Mouse (Mus musculus) ovary, postnatal 36 days (tissue): ENCODE data around the gene Cmah.

Experiments used
- DNase-seq: peaks from one replicate; pipeline ENCODE4 v3.0.0; 2022; ENCODE audit warnings: low spot score, mixed read lengths

Cmah gene

DNA sequence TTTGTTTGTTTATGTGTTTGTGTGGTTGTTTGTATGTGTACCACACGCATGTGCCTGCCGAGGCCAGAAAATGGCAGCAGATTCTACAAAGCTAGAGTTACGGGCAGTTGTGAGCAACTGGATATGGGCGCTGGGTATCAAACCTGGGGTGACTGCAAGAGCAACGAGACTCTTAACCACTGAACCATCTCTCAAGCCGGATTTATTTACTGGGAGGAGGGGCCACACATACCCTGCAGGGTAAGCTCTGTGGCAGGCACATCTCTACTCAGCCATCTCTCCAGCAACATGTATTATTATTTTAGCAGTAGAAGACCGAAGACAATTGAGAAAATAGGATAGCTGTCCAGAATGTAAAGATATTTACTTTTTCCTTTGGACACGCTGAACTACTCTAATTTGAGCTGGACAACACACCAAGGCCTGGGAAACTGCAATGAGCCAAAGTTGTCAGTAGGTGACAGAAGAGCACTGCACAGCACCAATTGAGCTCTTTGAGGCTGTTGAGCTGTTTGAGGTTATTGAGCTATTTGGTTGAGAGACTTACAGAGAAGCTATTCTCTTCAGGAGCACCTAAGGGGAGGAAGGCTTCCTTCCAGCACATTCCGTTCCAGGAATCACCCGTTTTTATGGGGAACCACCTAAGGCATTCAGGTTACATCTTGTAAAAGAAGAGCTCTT, 154.6 kb downstream of the Cmah start:
- DNase-seq = no peak

DNA sequence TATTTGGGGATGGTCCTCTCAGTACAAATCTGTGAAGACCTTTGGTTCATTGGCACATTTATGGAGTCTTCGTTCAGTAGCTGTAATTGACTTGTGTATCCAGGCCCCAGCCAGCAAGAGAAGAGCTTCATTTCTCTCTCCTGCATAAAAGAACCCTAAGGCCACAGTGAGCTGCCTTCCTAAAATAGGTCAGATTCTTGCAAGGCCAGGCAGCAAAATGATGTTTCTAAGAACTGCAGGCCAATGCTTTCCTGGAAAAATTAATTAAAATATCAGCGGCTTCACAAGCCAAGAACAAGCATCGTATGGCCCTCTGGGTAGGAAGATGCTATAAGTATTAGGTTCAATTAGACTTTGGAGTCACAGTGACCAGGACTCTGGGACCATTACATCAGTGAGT, 156.5 kb downstream of the Cmah start:
- DNase-seq = no peak

DNA sequence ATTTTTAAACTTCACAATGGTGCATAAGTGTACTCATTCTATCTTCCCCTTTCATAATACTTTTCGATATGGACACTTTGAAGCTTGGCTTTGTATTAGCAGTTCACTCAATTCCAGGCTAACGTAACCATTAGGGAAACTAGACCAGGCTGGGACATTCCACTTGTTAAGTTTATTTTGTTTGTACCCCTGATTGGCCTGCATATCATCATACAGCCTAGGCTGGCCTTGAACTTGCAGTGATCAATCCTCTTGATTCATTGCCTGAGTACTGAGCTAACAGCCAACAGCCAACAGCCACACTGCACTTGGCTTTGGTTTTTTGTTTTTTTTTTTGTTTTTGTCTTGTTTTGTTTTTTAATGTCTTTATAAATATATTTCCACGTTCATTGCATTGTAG, 157.6 kb downstream of the Cmah start:
- DNase-seq = no peak

DNA sequence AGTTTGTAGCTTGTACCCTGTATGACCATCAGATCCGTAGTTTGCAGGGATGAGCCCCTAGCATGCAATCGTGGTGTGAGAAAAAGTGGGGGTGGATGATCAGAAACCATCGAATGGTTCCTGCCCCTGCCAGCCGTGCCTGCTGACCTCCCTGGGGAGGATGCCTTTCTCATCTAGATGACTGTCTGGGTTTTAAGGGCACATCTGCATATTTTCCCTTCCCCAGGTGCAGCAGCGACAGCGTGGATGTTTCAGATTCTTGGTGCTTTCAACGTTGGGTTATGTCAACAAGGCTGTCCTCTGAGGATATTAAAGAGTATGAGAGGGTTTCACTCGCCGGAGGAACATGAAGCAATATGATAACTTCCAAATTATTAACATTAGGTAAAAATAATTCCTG, 158.8 kb downstream of the Cmah start:
- no peak for DNase-seq

DNA sequence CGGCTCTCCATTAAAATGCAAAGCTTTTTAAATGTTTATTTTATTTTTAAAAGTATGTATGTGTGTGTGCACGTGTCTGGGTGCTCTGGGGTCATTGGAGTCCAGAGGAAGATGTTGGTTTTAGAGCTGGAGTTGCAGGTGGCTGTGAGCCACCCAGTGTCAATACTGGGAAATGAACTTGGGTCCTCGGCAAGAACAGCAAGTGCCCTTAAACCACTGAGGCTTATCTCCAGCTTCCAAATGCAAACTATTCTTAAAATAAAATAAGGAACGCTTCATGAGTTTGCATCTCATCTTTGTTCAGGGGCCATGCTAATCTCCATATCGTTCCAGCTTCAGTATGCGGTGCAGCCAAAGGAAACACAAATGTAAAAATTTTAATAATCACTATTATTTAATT, 159.2 kb downstream of the Cmah start:
- DNase-seq = no peak

DNA sequence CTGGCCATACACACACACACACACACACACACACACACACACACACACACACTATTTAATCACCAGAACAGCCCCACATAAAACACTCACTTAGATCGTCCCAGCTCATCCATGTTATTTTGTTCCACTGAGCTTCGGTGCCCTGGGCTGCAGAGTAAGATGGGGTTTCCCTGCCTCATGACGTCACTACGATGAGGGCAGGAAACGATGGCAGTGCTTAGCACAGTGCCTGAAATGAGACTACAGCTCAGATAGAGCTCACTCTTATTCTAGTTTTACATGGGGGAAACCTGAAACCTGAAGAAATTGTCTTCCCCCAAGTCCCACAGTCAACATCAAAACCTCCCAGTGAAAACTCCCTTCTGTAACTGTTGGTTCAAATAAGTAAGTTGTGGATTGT, 159.9 kb downstream of the Cmah start:
- no peak for DNase-seq

DNA sequence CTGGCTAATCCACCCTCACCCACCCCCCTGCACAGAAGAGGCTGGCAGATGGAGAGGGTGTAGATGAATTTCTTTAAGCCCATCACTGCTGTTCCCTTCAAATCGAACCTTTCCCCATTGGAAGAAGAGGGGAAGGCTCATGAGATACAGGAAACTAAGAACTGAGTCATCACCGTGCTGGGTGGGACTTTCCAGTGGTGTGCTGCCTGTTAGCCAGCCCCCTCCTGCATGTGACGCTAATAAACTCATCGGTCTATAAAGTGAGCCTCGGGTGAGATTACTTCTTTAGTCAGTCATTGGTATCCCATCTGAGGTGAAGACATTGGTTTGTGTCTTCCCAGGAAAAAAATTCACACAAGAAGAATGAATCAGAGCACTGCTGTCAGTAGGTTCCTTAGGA, 160.3 kb downstream of the Cmah start:
- DNase-seq = no peak

DNA sequence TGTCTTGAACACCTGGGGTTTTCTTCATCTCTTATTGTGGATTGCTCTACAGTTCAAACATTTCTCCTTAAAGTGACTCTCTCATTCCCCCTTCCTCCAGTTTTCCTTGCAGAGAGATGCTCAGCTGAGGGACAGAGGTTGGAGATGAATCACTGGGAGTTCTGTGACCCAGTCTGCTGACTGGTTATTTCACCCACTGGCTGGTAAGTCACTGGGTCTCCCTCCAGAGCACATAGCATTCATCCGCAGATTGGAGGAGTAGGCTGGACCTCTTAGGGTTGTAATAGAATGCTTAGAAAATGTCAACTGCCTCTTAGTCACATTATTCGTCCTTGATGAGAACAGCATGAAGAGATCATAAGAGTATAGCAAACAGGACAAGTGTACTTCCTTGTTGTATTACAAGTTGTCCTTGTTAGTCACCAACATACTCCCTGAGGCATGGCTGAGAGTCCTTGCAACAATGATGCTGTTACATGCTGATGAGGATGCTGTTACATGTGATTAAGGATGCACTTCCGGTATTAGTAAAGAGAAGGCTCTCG, 161.4 kb downstream of the Cmah start:
- no peak for DNase-seq

DNA sequence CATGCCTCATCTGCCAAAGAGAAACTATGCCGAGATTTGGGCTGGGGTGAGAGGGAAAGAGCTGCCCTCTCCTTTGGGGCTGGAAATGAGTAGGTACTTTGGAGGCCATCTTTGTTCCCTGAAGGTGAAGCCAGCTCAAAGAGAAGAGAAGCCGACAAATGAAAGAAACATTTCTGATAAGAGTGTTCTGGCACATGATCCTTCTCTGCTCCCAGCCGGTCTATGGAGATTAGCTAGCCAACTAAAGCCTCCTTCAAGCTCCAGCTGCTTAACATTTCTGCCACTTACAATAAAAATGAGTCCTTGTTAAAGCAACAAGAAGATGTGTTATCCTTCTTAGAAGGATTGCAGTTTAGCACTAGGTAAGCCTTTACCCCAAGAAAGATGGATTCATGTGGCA, 162.3 kb downstream of the Cmah start:
- no peak for DNase-seq

DNA sequence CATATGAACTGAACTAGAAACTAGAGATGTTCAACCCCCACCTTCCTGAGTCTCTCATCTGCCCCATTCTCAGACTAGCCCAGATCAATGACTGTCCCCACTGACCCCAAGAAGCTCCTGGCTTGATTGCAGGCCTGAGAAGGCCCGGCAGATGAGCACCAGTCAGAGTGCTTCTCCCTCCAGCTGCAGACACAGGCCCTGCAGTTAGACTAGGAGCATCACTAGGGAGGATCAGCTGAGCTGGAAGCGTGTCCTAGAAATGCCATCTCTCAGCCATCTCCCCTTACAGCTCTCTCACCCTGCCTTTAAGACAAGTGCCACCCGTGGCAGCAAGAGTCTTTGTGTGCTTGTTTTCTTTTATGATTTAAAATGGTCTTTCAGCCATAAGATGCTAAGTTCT, 162.8 kb downstream of the Cmah start:
- DNase-seq = no peak

DNA sequence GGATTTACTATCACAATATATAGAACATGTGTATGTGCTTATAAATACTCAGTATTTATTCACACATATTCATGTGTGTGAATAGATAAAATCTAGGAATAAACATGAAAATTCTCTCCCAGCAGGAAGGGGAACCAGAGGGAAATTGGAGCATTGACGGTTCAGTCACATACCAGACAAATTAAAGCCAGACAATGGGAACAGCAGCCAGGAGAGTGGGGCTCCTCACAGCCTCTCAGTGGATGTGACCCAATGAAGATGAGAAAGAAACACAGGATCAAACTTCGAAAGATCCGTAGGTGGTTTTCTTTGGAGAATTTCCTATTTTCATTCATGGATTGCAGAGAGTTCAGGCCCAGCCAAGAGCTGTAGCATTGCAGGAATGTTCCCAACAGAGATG, 163.9 kb downstream of the Cmah start:
- no peak for DNase-seq

DNA sequence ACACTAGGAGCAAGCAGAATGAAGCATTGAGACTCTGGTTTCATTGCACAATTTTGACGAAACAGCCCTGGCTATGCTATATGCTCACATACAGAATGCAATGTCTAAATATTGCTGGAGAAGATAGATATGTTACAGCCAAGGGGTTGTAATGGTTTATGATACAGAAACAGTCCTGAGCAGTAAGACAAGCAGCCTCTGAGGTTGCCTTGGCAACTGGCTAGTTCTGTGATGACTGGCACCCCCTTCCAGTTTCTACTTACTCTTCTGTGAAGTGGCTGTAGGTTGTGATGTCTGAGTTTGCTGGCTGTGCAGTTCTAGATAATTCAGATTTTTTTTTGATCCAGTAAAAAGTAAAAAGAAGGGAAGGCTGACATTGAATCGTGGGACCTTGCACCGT, 166.6 kb downstream of the Cmah start:
- no peak for DNase-seq

DNA sequence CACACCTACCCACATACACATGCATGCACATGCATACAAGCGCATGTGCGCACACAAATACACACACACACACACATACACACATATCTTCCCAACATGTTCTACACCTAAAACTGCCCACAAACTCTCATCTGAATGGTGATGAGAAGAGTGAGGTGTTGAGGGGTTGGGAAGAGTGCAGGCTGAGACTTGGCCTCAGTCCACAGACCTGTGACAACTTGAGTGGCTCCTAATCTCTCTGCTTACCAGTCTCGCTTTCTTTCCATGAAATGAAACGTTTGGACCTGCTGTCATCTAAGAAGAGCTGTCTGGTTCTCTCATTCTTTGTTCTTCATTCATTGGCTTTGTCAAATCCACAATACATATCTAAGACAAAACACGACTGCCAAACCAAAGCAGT, 169.1 kb downstream of the Cmah start:
- no peak for DNase-seq

DNA sequence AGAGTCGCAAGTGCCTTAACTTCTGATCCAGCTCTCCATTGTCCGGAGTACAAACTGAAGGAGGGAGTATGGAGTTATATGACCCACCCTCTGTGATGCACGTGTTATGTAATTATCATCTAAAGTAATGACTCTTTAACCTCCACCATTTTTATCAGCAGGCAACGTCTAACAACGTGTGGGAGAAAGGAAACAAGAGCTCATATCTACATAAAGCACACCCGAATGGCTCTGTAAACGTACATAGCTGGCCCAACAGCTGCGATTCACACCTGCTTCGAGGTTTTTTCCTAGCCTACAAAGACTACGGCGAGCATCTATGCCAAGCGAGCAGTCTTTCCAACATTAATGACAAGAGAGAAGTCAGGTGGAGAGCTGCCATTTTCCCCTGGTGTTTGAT, 169.8 kb downstream of the Cmah start:
- DNase-seq = no peak

DNA sequence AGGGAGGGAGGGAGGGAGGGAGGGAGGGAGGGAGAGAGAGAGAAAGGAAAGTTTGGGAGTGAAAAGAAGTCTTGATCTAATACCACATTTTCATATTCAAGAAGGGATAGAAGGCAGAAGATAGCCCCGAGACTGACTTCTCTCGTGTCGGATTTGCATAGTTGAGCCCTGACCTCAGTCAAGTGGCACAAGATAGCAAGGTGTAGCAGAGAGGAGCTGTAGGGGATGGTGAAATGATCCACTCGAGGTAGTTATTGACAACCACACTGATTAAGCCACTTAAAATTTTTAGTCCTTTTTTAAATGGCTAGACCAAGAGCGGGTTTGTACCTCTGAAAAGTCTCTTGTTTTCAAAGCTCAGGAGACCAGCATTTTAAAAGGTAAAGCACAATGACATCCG, 171.1 kb downstream of the Cmah start:
- DNase-seq = no peak

DNA sequence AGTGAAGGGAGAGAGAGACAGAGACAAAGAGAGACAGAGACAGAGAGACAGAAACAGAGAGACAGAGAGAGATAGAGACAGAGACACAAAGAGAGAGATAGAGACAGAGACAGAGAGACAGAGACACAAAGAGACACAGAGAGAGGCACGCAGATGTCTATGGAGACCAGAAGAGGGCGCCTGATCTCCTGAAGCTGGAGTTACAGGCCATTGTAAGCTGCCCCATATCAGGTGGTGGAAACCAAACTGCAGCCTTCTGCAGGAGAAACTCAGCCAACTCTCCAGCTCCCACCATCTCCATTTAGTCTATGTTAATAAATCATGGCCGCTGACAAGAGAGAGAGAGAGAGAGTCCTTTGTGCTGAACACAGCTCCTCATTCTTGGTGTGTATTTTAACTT, 172.3 kb downstream of the Cmah start:
- DNase-seq = no peak

DNA sequence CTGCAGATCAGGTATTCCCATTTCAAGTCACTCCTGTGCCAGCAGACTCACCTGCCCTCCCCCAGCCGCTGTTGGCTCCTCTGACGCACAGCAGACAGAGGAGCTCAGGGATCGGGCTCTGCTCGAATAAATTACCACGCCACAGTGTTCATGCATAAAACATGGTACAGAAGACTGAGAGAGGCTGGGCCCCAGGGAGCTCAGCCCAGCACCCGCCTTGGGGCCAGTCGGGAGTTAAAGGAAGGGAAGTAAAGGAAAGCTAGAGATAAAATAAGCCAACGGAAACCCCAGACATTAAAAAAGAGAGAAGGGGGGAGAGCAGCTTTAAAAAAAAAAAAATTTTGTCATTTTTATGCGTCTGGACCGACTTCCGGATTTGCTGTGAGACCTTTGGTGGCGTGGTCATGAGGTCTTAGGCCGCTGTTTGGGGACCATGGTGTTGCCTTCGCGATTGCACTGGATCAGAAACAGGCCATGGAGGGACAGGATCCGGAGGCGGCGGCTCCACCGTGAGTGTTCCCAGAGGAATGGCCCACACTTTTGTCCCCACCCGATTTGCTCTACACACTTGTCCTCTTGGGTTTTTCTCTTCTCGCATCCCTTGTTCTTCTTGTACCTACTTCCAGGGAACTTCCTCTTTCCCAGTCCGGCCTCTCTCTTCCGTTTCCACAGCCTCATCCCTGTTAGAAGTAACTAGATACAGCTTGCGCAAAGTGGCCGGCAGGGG, 174.1 kb downstream of the Cmah start:
- DNase-seq = no peak

DNA sequence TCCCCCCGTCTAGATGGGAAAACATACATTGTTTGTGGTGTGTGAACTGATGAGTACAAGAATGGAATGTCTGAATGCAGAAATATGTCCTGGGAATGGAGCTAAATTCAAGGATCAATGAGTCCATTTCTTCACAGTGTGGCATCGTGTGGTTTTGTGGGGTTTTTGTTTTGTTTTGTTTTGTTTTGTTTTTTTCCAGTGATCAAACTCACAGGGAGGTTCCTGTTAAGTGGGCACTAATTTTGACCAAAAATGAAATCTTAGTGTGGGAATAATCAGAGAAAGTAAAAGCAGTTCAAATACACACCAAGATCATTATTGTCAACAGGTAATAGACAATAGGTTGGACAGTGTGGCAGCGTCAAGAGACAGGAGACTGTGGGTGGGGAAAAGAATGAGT, 174.7 kb downstream of the Cmah start:
- DNase-seq = no peak

DNA sequence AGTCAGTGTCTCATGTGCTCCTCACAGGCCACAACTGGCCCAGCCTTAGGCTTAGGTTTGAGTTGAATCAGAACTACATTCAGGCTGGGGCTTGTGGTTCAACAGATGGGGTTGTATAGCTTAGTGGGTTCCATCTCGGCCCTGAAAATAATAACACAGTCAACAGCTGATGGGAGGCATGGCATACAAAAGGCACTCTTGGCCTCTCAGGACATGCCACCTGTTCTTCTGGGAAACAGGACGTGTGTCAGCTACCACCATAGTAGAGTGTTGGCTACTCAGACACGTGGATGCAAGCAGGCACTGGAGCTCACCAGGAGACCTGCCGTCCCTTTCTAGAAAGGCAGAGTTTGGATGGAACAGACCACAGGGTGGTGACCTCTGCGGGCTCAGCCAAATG, 178.6 kb downstream of the Cmah start:
- no peak for DNase-seq

DNA sequence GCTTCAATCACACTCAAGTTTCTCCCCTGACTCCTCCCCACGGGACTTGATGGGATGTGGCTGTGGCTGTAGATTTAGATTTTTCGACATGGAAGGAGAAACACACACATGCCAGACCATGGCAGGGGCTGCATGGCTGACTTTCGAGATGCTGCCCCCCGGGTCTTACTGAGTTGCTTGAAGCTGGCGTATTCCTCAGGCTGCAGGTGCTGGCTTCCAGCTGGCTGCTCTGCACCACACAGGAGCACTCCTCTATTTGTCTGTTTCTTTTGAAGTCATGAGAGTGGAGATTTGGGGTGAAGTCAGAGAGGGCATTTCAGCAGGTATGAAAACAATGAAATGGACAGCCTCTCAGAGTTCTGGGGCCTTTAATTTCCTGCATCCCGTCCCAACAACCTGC, 180.0 kb downstream of the Cmah start:
- no peak for DNase-seq

DNA sequence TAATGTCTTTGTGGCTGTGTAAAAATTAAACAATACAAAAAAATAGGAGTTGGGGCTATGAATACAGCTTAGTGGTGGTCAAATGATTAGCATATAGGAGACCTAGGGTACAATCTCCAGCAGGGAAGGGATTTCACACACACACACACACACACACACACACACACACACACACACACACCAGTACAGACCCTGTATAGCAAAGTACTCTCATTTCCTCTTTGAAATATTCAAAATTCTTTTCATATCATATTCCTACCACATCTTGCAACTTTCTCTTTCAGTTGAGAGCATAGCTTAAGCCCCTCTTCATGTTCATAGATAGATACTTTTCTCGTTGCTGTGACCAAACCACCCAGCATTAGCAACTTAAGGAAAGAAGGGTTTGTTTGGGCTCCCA, 181.7 kb downstream of the Cmah start:
- DNase-seq = no peak

DNA sequence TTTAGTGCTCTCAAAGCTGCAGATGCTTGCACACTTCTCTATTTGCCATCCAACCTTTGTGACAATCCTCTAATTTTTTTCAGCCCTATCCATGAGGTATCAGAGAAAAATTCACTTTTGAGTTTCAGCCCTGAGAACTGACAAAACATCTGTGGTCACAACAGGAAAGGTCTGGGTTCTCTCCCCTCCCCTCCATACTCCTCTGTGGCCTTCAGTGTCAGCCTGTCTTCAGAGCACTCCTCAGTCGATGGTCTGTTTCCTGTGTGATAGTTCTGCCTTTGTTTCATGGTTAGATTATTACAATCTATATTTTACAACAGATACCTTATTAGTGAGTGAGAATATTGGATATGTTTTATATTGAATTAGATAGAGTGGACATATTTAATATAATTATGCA, 184.2 kb downstream of the Cmah start:
- DNase-seq = no peak

DNA sequence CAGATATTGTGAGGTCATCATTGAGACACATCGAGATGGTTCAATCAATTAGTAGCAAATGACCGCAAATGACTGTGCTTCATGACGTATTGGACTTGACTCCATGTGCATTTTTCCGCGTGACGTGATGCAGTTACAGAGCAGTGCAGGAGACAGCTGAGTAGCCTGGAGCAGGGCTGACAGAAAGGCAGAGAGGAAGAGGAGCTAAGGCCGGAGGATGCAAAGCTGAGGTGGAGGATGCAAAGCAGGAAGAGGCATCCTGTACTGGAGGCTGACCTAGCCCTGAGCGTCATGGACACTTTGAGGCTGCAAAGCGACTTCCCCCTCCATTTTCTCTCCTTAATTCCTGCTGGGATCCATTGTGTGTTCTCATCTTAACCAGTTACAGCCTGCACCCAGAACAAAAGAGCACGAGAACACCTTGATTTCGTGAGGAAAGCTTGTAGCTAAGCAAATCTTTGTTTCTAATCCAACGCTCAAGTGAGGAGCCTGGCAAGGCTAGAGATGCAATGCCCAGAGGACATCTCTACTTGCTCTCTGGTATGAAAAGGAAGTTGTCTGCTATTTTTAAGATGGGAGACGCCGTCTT, 184.8 kb downstream of the Cmah start:
- no peak for DNase-seq

DNA sequence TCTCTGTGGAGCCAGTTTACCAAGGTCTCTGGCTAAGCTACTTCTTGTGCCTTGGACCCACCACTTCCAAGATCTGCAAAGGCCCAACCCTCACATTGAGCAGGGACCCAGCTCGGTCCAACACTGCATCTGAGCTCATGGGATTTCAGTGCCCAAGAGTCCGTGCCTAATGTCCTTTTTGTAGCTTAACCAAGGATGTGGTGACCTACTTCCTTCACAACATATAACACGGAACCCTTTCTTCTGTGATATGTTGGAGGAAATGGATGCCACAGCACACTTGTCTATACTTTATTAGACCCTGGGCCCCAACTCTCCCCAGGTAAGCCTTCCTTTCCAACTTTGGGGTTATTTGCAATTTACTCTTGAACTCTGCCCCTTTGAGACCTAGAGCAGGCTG, 186.5 kb downstream of the Cmah start:
- DNase-seq = no peak
